21 mouse cellular contexts compared by ENCODE assay signal in the genomic region with DNA sequence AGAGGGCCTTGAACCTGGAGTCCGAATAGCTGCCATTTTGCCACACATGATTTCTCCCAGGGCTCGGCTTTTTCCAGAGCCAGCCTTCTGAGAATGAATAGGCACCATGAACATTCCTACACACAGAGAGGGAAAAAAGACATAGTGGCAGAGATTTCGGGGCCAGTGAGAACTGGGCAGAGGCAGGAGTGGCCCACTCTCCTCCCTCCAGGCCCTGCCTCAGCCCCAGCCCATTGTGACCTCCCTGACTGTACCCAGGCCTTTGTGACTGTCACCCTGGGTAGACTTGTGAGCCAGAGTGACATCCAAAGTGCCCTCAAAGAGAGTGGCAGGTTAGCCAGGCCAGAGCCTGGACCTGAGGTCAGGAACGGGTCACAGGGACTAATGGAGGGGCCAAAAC. TPM values are rescaled to one million over a fixed set of nuclear protein-coding genes. Genes with fewer than 3 reads are reported as not detected.
DNase-seq lines count a peak whose midpoint lies in the region; ATAC-seq and TF ChIP-seq lines count a peak whose summit lies in the region.
"Had no signal": no experiment of that assay in that cellular context is flagged by ENCODE, and none has a peak within 500 bp of the region (broad histone marks: within the 10 kb centered on the region; RNA-seq: fewer than 3 reads in every experiment).

A gene (plus strand): TSS at position 301 of the 400 bp plus-strand sequence.

- TF ChIP-seq CTCF in testis, adult 2 months (IDR thresholded peaks at IDR 0.05; ENCODE audit: control insufficient read depth, insufficient read depth, insufficient replicate concordance, low read depth, low read length), result no peak

- no peaks in the 10 kb centered on the region for H3K27me3 ChIP-seq in forebrain, embryonic 10.5 days (ENCODE audit: poor library complexity, severe bottlenecking)
- H3K27me3 ChIP-seq in forebrain, embryonic 13.5 days, result no peaks in the 10 kb centered on the region
- H3K27me3 ChIP-seq in hindbrain, embryonic 10.5 days (ENCODE audit: insufficient read depth, poor library complexity, severe bottlenecking), result no peaks in the 10 kb centered on the region
- H3K27me3 ChIP-seq in hindbrain, embryonic 14.5 days (ENCODE audit: control insufficient read depth, insufficient read depth, low read length), result no peaks in the 10 kb centered on the region
- no peaks in the 10 kb centered on the region for H3K27me3 ChIP-seq in testis, adult 2 months (ENCODE audit: control insufficient read depth, insufficient read depth, low read length)
- H3K27me3 ChIP-seq: forebrain, embryonic 15.5 days; heart, embryonic 15.5 days; intestine, embryonic 15.5 days; Patski had no signal

- no peak within 1 kb of the TSS for H3K4me3 ChIP-seq in forebrain, embryonic 10.5 days
- H3K4me3 ChIP-seq in forebrain, embryonic 13.5 days, result no peak within 1 kb of the TSS
- no peak within 1 kb of the TSS for H3K4me3 ChIP-seq in hindbrain, embryonic 10.5 days
- no peak within 1 kb of the TSS for H3K4me3 ChIP-seq in hindbrain, embryonic 14.5 days (replicated peaks; ENCODE audit: low read length)
- peak within 1 kb of the TSS; percentile 74 for H3K4me3 ChIP-seq in testis, adult 2 months (ENCODE audit: control insufficient read depth, low read depth, low read length)
- H3K4me3 ChIP-seq: forebrain, embryonic 15.5 days; heart, embryonic 15.5 days; intestine, embryonic 15.5 days had no signal

- TF ChIP-seq POLR2A in testis, adult 2 months (IDR thresholded peaks at IDR 0.05; ENCODE audit: control insufficient read depth, low read depth, low read length), result peak; percentile 18; the same call in 1 of the 2 replicates

- DNase-seq in forebrain, embryonic 10.5 days (ENCODE audit: extremely low spot score, low spot score), result no peak
- no peak for DNase-seq in hindbrain, embryonic 10.5 days (ENCODE audit: low spot score)
- no peak for DNase-seq in hindbrain, embryonic 14.5 days (ENCODE audit: low spot score)
- DNase-seq in testis, postnatal 14 days (ENCODE audit: low spot score), result no peak
- no peak for DNase-seq in B cell, adult 2 months
- DNase-seq: adrenal gland, postnatal 14 days; cerebellum, adult 11-12 months; cerebellum, adult 9-11 months; cerebellum, postnatal 36 days; gastrocnemius, postnatal 10 days; heart, adult 18-20 months; heart, postnatal 14 days had no signal

- peaks cover 47% of the 10 kb centered on the region for H3K4me1 ChIP-seq in forebrain, embryonic 10.5 days
- peaks cover 41% of the 10 kb centered on the region for H3K4me1 ChIP-seq in forebrain, embryonic 13.5 days
- peaks cover 59% of the 10 kb centered on the region for H3K4me1 ChIP-seq in hindbrain, embryonic 10.5 days (replicated peaks)
- H3K4me1 ChIP-seq in hindbrain, embryonic 14.5 days (replicated peaks; ENCODE audit: control insufficient read depth, insufficient read depth, low read length), result peaks cover 47% of the 10 kb centered on the region
- H3K4me1 ChIP-seq in testis, adult 2 months (ENCODE audit: control insufficient read depth, insufficient read depth, low read length), result peaks cover 4% of the 10 kb centered on the region; the same call in 1 of the 2 replicates

- peaks cover 15% of the 10 kb centered on the region for H3K36me3 ChIP-seq in forebrain, embryonic 10.5 days (replicated peaks)
- H3K36me3 ChIP-seq in forebrain, embryonic 13.5 days (ENCODE audit: poor library complexity, severe bottlenecking), result peaks cover 18% of the 10 kb centered on the region
- H3K36me3 ChIP-seq in hindbrain, embryonic 10.5 days, result peaks cover 17% of the 10 kb centered on the region
- peaks cover 17% of the 10 kb centered on the region for H3K36me3 ChIP-seq in hindbrain, embryonic 14.5 days (replicated peaks; ENCODE audit: control insufficient read depth, insufficient read depth)
- H3K36me3 ChIP-seq in testis, adult 2 months (ENCODE audit: control insufficient read depth, insufficient read depth, low read length), result no peaks in the 10 kb centered on the region
- H3K36me3 ChIP-seq: intestine, embryonic 15.5 days had no signal

- ATAC-seq in forebrain, embryonic 13.5 days, result no peak
- ATAC-seq in hindbrain, embryonic 14.5 days (ENCODE audit: low FRiP score), result no peak
- ATAC-seq: activated CD4-positive, CD25-positive, alpha-beta regulatory T cell, adult 4 months; forebrain, embryonic 15.5 days; intestine, embryonic 15.5 days; Patski had no signal

- H3K9me3 ChIP-seq in forebrain, embryonic 10.5 days, result no peaks in the 10 kb centered on the region
- H3K9me3 ChIP-seq in forebrain, embryonic 13.5 days (replicated peaks), result no peaks in the 10 kb centered on the region
- no peaks in the 10 kb centered on the region for H3K9me3 ChIP-seq in hindbrain, embryonic 10.5 days
- H3K9me3 ChIP-seq in hindbrain, embryonic 14.5 days (ENCODE audit: control insufficient read depth, low read length), result no peaks in the 10 kb centered on the region
- H3K9me3 ChIP-seq: forebrain, embryonic 15.5 days; heart, embryonic 15.5 days; intestine, embryonic 15.5 days had no signal

- H3K9ac ChIP-seq in forebrain, embryonic 13.5 days, result no peak within 1 kb of the TSS
- no peak within 1 kb of the TSS; the same call in 1 of the 2 replicates for H3K9ac ChIP-seq in hindbrain, embryonic 14.5 days
- H3K9ac ChIP-seq: forebrain, embryonic 15.5 days; heart, embryonic 15.5 days; intestine, embryonic 15.5 days had no signal

- H3K27ac ChIP-seq in forebrain, embryonic 10.5 days, result 0 out of 2 replicates have a peak within 1 kb of the TSS, but pooled peaks have one; percentile 44
- H3K27ac ChIP-seq in forebrain, embryonic 13.5 days, result no peak within 1 kb of the TSS
- peak within 1 kb of the TSS; percentile 42; the same call in 1 of the 2 replicates for H3K27ac ChIP-seq in hindbrain, embryonic 10.5 days
- H3K27ac ChIP-seq in hindbrain, embryonic 14.5 days, result no peak within 1 kb of the TSS
- peak within 1 kb of the TSS; percentile 41 for H3K27ac ChIP-seq in testis, adult 2 months (ENCODE audit: control insufficient read depth, insufficient read depth, low read depth, low read length)
- H3K27ac ChIP-seq: forebrain, embryonic 15.5 days; heart, embryonic 15.5 days; intestine, embryonic 15.5 days had no signal

- 90% methylated on average over 4 of the region's 4 CpGs for WGBS in forebrain, embryonic 10.5 days
- 82% methylated on average over 4 of the region's 4 CpGs for WGBS in forebrain, embryonic 13.5 days
- WGBS in hindbrain, embryonic 10.5 days, result 88% methylated on average over 4 of the region's 4 CpGs
- WGBS in hindbrain, embryonic 14.5 days, result 90% methylated on average over 4 of the region's 4 CpGs

- no peak within 1 kb of the TSS for H3K4me2 ChIP-seq in forebrain, embryonic 13.5 days
- no peak within 1 kb of the TSS for H3K4me2 ChIP-seq in hindbrain, embryonic 14.5 days (replicated peaks)
- H3K4me2 ChIP-seq: forebrain, embryonic 15.5 days; heart, embryonic 15.5 days; intestine, embryonic 15.5 days had no signal

RNA-seq across cellular contexts. Expression of the gene that starts here (rescaled TPM):
- polyA plus RNA-seq in forebrain, embryonic 10.5 days (2016; fragmentation: Nextera tagmentation; extraction: Ambion mirVana), result not detected in 2 replicates
- 0.13 TPM in 1 of 2 replicates, not detected in the other for polyA plus RNA-seq in forebrain, embryonic 13.5 days (2015; fragmentation: Nextera tagmentation; extraction: Ambion mirVana)
- polyA plus RNA-seq in hindbrain, embryonic 10.5 days (2016; fragmentation: Nextera tagmentation; extraction: Ambion mirVana), result 0.12 TPM in 1 of 2 replicates, not detected in the other
- polyA plus RNA-seq in hindbrain, embryonic 14.5 days (2014; fragmentation: Nextera tagmentation; extraction: Ambion mirVana), result not detected in 2 replicates
- 103 and 117 TPM in 2 replicates for polyA plus RNA-seq in testis, adult 2 months (2012; rRNA removed)
- polyA plus RNA-seq: activated CD4-positive, CD25-positive, alpha-beta regulatory T cell, adult 4 months; embryonic facial prominence, embryonic 14.5 days; forebrain, embryonic 15.5 days; heart, embryonic 15.5 days; hindbrain, embryonic 11.5 days; intestine, embryonic 15.5 days; Patski had no signal

Comparison
In these comparisons a context has a peak if more than half of its experiments do, and no peak if none do; other contexts are left out.
1. RNA of the gene that starts here (polyA plus RNA-seq): 103 to 117 TPM in testis, adult 2 months; 0.12 TPM in hindbrain, embryonic 10.5 days, 0.13 TPM in forebrain, embryonic 13.5 days, not detected in forebrain, embryonic 10.5 days and not detected in hindbrain, embryonic 14.5 days; every median in the first group is over 10 times any median in the second.
2. H3K27ac ChIP-seq: peak in forebrain, embryonic 10.5 days (single experiment), hindbrain, embryonic 10.5 days (single experiment) and testis, adult 2 months (single experiment); none in forebrain, embryonic 13.5 days (single experiment) and hindbrain, embryonic 14.5 days (single experiment).